Mouse (Mus musculus) heart, postnatal 10 days (tissue): ENCODE measurements around the gene Tnni2. TPM values are rescaled to one million over a fixed set of nuclear protein-coding genes. Genes with fewer than 3 reads are reported as not detected.
"Not testable (repeated sequence)": the region's sequence is repeated elsewhere in the genome, so short reads cannot be mapped to it uniquely, and the experiment has no call there.

Source experiments
- DNase-seq, 2 experiments: peaks; one replicate each; pipeline ENCODE4 v3.0.0; 2021
- intact Hi-C: fragments of 180-260 bp; cut with DNase I; formaldehyde crosslinking; loops from one replicate; pipeline ENCODE4 v1.15.1; 2025
- total RNA-seq, 2 experiments: library from RNA; stranded (reverse); gene quantifications; 2 replicates each; pipeline ENCODE4 v1.2.3; 2021

The Tnni2 gene
- total RNA-seq = 1 to 10 TPM; 1.9 to 4.3 TPM

DNA sequence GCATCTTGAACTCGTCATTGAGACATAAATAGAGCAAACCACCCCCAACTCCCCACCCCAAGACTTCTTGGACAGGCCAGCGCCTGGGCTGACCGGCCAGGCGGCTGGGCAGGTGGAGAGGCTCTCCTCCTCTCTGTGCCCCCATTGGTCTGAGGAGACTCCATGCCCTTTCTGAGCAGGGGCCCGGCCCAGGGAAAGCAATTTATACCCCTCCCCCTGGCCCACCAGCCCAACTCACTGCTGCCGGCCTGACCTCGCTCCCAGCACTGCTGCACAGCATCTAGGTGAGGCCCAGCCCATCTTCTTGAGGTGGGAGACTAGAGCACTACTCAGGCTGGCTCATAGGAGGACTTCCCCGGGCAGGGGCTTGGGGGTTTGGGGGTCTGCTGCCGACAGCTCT lies at the start of gene Tnni2:
Gene Tnni2, plus strand, starts transcription at position 224 of the 400 bp plus-strand sequence.
- intact Hi-C loops = loop anchor here (2.0 kb wide), 1 partner anchor 233 kb away; no protein-coding TSS in a partner anchor

DNA sequence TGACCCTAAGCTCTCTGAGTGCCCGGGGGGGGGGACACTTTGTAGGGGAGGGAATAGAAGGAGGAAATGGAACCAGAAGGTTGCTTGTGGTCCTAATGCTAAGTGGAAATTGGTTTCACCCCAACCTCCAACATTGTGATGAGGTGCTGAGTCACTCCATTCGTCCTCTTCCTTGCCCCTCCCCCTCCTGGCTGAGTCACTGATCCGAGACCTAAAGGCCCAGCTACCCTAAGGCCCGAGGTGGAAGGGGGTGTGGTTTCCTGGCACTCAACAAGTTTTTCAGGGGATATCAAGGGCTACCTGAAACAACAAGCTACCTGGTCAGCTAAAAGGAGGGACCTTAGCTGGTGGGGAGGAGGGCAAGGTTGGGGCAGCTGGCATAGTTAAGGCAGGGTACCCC lies 48.4 kb upstream of the Tnni2 start:
- intact Hi-C loops = no loop called here
- DNase-seq = no peak

More for the DNA sequence above, at the start of gene Tnni2:
- no peak for DNase-seq

DNA sequence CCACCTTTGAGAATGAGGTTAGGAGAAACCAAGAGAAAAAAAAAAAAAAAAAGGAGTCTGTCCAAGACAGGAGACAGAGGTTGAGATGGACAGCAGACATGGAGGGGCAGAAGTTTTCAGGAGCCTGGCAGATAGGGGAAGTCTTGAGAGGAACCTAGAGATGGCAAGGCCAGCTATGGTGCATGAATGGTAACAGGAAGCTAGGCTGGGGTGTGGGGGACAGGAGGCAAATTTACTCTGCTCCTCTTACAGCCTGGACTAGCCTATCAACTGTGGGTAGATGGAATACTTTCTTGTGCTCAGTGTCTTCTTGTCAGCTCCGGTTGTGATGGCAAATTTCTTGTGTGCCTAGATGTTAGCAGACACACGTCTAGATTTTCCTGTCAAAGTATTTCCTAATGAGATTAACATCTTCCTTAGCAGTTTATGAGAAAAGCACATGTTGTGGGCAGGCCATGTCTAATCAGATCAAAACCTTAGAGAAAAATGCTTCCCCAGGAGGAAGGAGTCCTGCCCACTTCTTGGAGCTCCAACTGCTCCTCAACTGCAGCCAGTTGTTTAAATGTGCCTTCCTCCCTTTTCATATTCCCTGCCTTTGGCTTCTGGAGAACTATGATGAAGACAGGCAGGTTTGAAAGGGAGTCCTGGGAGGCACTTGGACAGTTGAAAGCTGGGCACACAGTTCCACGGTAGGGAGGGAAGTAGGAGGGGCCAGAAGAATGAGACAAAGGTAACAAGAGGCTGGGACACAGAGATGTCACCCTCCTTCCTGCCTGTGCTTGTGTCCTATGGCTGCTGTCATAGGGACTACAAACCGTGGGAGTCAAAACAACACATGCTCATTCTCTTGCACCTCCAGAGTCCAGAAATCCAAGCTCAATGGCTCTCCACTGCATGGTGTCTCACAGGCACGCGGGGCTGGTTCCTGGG lies 47.1 kb upstream of the Tnni2 start:
- intact Hi-C loops = no loop called here
- no peak for DNase-seq

DNA sequence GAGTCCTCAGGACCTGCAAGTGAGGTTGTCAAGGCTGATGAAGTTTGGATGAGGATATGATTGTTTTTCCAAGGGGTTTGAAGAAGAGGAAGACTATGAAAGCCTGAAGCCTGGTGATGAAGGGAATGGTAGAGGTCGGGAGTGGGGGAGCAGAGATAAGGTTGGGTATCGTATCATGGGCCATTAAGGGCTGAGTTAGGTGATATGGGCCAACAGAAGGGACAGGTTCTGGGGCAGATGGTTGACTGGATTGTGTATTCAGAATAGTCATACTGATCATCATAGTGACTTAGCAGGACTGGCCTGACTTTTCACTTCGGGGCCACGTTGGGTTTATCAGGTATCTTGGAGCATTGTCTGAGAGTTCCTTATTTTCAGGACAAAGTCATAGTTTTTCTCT lies 46.1 kb upstream of the Tnni2 start:
- DNase-seq = no peak
- intact Hi-C loops = no loop called here

DNA sequence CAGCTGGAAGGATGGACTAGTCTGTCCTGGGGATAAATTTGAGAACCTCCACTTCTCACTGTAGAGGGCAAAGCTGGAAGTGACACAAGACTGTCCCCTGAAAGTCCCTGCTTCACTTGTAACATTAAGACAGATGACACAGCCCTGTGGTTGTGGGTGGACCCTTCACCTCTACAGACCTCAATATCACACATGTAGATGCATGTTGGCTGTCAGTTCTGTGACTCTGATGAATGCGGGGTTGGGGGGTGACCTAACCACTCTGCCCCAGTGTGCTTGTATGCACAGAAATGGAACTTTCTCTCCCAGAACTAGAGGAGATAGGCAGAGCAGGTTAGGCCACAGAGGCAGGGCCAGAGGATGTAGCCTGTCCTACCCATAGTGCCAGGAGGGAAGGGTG lies 45.0 kb upstream of the Tnni2 start:
- no peak for DNase-seq
- intact Hi-C loops = no loop called here

DNA sequence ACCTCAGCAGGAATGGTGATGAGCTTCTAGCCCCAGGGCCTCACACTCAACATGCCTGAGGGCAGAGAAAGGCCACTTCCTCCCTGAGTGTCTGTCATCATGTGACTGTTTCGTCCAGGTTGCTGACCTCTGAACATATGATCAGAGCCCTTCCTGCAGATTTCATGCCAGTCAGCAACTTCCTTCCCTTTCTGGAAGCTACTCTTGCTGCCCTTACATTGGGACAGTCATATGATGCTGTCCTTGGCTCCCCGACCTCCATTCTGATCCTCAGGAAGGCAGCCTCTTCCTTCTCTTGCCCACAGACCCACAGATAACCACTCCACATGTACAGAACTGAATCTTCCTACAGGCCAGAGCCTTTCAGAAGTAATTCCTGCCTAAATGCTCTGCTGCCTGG lies 43.6 kb upstream of the Tnni2 start:
- peak in 1 of 2 experiments; percentile 18 for DNase-seq
- intact Hi-C loops = no loop called here

DNA sequence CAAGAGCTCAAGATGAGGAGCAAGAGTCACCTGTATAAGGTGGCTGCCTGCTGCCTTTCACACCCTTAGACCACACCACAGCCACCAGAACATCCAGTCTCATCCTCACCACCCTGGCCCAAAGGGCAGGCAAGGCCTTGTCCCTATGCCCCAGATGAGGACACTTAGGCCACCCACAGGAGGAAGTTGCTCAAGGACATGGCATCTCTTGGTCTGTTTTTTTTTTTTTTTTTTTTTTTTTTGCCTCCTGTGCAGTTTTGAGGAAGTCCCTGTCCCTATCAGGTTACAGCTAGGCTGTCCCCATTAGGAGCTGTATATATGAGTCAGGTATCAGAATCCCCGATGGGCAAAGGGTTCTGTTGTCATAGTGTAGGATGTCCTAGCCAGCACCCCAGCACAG lies 42.4 kb upstream of the Tnni2 start:
- intact Hi-C loops = no loop called here
- no peak for DNase-seq

DNA sequence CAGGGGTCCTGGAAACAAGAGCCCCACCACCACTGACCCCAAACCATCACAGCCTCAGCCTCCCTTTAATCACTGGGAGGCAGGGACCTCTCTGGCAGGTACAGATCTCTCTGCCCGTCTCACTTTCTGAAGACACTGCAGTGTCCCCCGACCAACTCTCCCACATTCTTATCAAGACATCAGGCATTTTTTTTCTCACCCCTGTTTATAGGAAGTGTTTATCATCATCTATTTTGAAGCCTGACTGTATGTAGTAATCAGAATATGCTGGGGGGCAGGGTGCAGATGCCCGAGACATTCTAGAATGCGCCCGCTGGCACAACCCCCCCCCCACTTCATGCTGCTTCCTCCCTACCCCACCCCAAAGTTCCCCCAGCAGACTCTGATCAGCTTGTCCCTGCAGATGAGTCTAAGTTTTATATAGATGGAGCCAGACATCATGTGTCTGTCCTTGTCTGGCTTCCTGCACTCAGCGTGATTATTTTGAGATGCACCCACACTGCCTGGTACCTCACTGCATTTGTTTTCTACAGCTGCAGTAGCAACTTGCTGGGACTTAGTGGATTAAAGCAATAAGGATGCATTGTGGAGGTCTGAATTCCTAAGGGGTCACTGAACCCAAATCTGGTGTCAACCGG lies 41.4 kb upstream of the Tnni2 start:
- intact Hi-C loops = no loop called here
- DNase-seq = no peak

DNA sequence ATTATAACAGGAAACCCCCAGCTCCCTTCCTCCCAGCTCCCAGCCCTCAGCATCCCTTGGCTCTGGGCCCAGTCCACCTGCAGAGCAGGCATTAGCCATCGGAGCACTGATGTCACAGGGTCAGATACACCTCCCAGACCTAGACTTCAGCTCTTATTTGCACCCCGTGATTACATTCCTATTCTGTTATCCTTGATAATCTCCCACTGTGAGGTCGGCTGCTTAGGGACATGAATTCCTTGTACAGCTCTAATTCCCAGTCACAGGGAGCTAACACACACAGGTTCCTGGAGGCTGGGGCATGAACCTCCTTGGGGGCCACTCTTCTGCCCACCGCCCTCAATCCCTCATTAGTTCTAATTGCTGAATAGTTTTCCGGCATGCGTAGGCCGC lies 40.9 kb upstream of the Tnni2 start:
- DNase-seq = no peak
- intact Hi-C loops = no loop called here

DNA sequence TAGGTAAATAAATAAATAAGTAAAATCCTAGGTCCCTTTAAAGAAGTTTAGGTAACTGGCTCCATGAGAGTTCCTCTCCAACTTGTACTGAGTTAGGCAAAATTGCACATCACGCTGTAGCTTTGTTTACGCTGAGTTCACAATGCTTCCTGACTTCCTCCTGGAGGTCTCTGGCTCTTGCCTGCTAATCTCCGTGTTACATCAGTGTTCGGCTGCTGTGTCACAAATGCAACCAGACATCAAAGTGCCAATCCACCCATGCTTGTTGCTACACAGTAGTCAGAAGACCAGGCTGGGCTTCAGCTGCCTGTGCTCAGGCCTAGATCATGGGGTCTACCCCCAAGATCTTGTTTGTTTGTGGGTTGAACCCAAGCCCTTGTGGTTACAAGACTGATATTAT lies 38.0 kb upstream of the Tnni2 start:
- intact Hi-C loops = no loop called here
- DNase-seq = no peak

DNA sequence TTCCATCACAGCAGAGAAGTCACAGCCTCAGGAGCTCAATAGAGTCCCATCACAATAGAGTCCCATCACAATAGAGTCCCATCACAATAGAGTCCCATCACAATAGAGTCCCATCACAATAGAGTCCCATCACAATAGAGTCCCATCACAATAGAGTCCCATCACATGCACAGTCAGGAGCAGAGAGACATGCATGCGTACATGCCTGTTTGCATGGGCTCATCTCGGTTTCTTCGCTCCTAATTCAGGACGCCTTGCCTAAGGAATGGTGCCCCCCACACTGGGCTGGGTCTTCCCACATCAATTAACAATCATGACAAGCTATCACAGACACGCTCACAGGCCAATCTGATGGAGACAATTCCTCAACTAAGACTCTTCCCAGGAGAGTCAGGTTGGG lies 36.5 kb upstream of the Tnni2 start:
- intact Hi-C loops, DNase-seq: not testable (repeated sequence)

DNA sequence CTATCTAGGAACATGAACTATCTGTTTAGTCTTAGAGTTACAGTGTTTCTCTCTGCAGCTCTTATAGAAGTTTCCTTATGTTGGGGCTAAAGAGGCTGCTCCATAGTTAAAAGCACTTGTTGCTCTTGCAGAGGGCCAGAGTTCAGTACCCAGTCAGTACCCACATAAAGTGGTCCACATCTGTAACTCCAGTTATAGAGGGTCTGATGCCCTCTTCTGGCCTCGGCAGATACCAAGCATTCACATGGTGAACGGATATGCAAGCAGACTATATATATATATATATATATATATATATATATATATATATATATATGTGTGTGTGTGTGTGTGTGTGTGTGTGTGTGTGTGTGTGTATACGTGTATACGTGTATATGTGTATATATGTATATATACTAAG lies 33.7 kb upstream of the Tnni2 start:
- no peak for DNase-seq
- intact Hi-C loops = no loop called here

DNA sequence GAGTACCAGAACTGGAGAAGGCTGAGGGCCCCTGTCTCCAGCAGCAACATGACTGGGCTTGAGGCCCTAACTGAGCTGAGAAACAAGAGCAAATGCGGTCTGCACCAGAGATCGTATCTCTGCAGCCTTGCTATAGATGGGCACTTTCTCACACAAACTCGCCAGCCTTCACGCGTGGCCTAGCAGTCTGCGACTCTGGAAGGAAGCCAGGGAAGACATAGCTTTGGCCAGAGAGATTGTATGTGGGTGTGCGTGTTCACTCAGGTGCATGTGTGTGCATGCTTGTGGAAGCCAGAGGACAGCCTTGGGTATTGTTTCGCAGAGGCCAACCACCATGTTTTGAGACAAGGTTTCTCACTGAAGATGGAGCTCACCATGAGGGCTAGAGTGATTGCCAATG lies 32.9 kb upstream of the Tnni2 start:
- no peak for DNase-seq
- intact Hi-C loops = no loop called here

DNA sequence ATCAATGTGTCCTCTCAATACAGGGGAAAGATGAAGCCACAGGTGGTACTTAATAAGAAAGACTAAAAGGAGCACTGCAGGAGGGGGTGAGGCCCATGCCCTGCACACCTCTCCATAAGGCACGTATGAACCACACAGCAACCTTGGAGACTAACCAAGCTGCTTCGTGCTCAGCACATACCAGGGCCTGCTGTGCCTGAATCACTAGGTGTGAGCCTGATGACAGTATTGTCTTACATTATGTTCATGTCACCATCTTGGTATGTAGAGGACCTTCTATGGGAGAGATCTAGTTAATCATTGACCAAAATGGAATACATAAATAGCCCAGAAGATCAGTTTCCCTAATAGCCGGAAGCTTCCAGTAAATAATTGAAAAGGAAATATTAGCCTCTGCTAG lies 32.0 kb upstream of the Tnni2 start:
- intact Hi-C loops = no loop called here
- DNase-seq = no peak

DNA sequence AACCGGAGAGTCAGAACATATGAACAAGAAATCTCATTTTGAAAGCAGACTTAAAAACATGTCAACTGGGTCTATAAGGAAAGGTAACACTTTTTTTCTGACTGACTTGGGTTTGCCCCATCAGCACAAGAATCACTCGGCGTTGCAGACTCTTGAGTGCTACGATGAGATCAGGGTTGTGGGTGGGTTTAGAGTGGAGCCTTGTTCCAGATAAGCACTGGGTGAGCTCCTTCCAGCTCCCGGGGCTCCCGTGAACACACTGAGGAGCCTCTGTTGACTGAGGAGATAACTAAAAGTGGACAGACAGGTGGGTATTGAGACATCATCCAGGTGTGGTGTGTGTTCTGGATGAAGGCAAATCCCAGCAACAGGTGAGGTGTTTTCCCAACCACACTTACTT lies 28.3 kb upstream of the Tnni2 start:
- DNase-seq = no peak
- intact Hi-C loops = no loop called here

DNA sequence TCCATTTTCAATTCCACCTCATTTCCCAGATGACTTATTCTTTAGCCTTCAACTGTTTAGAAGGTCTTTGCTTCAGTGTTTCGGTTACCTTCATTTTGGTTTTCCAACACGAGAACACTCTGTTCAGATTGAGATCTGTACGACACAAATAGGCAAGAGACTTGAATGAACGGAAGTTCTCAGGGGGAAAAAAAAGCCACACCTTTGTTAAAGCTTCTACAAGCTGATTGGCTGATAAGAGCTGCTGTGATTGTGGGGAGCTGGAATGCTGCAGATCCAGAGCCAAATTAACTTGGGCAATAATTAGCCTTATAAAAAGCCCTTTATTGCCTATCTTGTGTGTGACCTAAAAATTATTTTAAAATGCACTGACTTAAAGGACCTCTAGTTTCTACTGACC lies 26.3 kb upstream of the Tnni2 start:
- intact Hi-C loops = no loop called here

DNA sequence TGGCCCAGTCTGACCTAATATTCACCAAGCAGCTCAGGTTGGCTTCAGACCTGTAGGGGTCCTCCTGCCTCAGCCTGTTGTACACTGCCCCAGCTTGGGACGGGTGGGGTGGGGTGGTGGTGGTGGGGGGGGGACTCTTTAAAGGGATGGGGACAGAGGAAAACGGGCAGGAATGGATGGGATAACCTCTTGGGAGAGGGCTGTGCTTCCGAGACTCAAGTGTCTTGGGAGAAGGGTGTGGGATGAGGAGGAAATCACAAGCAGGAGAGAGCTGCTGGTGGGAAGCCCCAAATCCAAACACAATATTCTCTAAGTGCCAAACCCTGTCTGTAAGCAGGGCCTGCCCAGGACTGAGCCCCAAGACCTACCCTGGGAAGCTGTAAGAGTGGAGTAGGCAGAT lies 25.4 kb upstream of the Tnni2 start:
- intact Hi-C loops = no loop called here
- no peak for DNase-seq

More for the DNA sequence above, 26.3 kb upstream of the Tnni2 start:
- DNase-seq = no peak

DNA sequence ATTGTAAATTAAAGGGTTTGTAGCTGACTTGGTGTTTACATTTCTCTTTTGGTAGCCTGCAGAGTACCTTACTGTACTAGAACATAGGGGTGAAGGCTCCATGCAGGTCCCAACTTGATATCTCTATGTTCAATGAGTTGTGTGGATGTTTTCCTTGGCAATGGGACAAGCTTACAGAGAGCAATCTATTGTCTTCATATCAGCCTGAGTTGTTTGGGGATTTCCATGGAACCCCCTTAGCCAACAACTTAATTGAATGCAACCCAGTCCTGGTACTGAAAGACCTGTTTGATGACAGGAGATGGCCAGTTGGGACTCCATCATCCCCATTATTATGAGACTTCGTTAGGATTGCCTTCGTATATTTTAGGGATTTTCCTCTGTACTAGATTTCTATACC lies 23.6 kb upstream of the Tnni2 start:
- intact Hi-C loops = loop anchor here (2.0 kb wide), 1 partner anchor 27 kb away; no protein-coding TSS in a partner anchor

DNA sequence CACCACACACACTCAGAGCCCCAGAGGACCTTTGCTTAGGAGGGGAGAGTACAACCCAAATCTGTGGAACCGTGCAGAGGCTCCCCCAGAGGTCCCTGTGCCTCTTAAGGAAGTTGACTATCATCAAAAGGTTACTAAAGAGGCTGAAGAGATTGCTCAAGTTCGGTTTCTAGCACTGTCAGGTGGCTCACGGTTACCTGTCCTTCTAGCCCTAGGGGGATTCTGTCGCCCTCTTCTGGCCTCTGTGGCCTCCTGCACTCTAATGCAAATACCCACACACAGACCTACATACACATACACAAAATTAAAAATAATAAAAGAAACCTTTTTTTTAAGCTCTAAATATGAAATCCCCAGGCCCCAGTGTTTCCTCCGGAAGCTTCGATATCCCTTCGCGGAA lies 22.9 kb upstream of the Tnni2 start:
- no peak for DNase-seq
- intact Hi-C loops = loop anchor here (2.0 kb wide), 1 partner anchor 28 kb away; no protein-coding TSS in a partner anchor

More for the DNA sequence above, 23.6 kb upstream of the Tnni2 start:
- peak in 1 of 2 experiments; percentile 21 for DNase-seq

DNA sequence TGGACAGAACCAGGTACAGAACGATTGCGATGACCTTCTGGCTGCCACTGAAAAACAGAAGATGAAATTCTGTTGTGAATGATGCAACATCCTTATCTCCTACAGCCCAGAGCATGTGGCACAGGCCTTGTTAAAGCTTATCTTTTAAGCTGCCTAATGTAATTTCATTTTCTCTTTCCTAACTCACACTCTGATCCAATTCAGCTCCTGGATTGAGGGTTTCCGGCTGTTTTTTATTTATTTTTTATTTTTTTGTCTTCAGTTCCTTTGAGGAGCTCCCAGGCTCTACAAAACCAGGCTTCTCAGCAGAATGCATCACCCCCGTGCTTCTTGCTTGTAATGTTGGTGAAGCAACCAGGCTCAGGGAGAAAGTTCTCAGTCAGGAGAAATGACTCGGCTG lies 21.7 kb upstream of the Tnni2 start:
- DNase-seq = peak in 1 of 2 experiments; percentile 24
- intact Hi-C loops = loop anchor here (2.0 kb wide), 1 partner anchor 29 kb away; no protein-coding TSS in a partner anchor

DNA sequence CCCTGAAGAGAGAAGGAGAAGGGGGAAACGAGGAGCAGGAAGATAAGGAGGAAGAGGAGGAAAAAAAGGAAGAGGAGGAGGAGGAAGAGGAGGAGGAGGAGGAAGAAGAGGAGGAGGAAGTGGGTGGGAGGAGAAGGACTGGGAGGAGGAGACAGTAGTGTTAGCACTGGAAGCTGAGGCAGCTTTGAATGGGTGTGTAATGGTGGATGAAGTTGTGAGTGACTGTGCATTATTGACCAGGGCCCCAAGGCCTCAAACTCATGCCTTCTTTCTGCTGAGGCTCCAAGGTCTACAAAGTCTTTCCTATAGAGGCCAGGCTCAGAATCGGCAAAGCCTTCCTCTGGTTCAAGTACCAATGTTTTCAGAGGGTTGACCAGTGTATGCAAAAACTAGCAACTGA lies 19.8 kb upstream of the Tnni2 start:
- no peak for DNase-seq
- intact Hi-C loops = no loop called here
